Mouse (Mus musculus) frontal cortex, adult (tissue): ENCODE data around the gene Anxa10.

Experiments used
- ATAC-seq: cut with Nextera tagmentation; 2 replicates; pipeline ENCODE4 v1.9.2; 2017; ENCODE audit warnings: mild to moderate bottlenecking, moderate library complexity, mixed read lengths; ENCODE audit not compliant: low TSS enrichment

Gene Anxa10

GRCm38 (mm10) chr8:62123098-62123497 is at the start of gene Anxa10:
Anxa10 (minus strand) TSS chr8:62123150.
- no peak for ATAC-seq

GRCm38 (mm10) chr8:62132662-62133366 is 9.9 kb upstream of the Anxa10 start:
- no peak for ATAC-seq

- ATAC-seq, result no peak
Observed at GRCm38 (mm10) chr8:62097213-62097612, 25.7 kb downstream of the Anxa10 start.

- ATAC-seq, result no peak
Observed at GRCm38 (mm10) chr8:62081804-62082203, 41.1 kb downstream of the Anxa10 start.

GRCm38 (mm10) chr8:62080195-62080802 is 42.7 kb downstream of the Anxa10 start:
- ATAC-seq, result peak; percentile 89

GRCm38 (mm10) chr8:62068305-62068704 is 54.6 kb downstream of the Anxa10 start:
- no peak for ATAC-seq

- ATAC-seq, result peak; percentile 70
Observed at GRCm38 (mm10) chr8:62060357-62060756, 62.6 kb downstream of the Anxa10 start.

GRCm38 (mm10) chr8:62046809-62047208 is 76.1 kb downstream of the Anxa10 start:
- ATAC-seq, result 0 out of 2 replicates have a peak, but pooled peaks have one; percentile 59

GRCm38 (mm10) chr8:62034351-62034750 is 88.6 kb downstream of the Anxa10 start:
- no peak for ATAC-seq

GRCm38 (mm10) chr8:62014582-62014981 is 108.4 kb downstream of the Anxa10 start:
- ATAC-seq, result no peak

- ATAC-seq, result no peak
Observed at GRCm38 (mm10) chr8:62014166-62014565, 108.8 kb downstream of the Anxa10 start.
